Mouse (Mus musculus) layer of hippocampus, adult 9-11 months (tissue): ENCODE results near the gene Olfr319.
"Not testable (repeated sequence)": the region's sequence is repeated elsewhere in the genome, so short reads cannot be mapped to it uniquely, and the experiment has no call there.

Experiments used
- DNase-seq: peaks from one replicate; pipeline ENCODE4 v3.0.0; 2022

The Olfr319 gene

GRCm38 (mm10) chr11:58698862-58699261 is at the start of gene Olfr319:
Gene Olfr319 (plus strand): TSS chr11:58699162.
- no peak for DNase-seq

- DNase-seq, result no peak
Observed at GRCm38 (mm10) chr11:58655151-58655550, 43.8 kb upstream of the Olfr319 start.

- no peak for DNase-seq
Observed at GRCm38 (mm10) chr11:58658596-58658995, 40.4 kb upstream of the Olfr319 start, which contains the start of gene Olfr322. Gene Olfr322 (plus strand): TSS chr11:58658782.

- DNase-seq, result no peak
Observed at GRCm38 (mm10) chr11:58669252-58669651, 29.7 kb upstream of the Olfr319 start.

- no peak for DNase-seq
Observed at GRCm38 (mm10) chr11:58671825-58672224, 27.1 kb upstream of the Olfr319 start.

GRCm38 (mm10) chr11:58680799-58681198 is 18.2 kb upstream of the Olfr319 start, which contains the start of gene Olfr320:
Gene Olfr320 (plus strand): TSS chr11:58681099.
- no peak for DNase-seq

- DNase-seq, result no peak
Observed at GRCm38 (mm10) chr11:58709086-58709485, 10.1 kb downstream of the Olfr319 start.

GRCm38 (mm10) chr11:58717723-58718122 is 18.8 kb downstream of the Olfr319 start:
- not testable (repeated sequence) for DNase-seq

GRCm38 (mm10) chr11:58719701-58720100 is 20.7 kb downstream of the Olfr319 start:
- no peak for DNase-seq

- DNase-seq, result no peak
Observed at GRCm38 (mm10) chr11:58723914-58724313, 25.0 kb downstream of the Olfr319 start, which contains the start of gene Olfr318. Gene Olfr318 (minus strand): TSS chr11:58724014.

- DNase-seq, result not testable (repeated sequence)
Observed at GRCm38 (mm10) chr11:58727896-58728650, 29.1 kb downstream of the Olfr319 start.

GRCm38 (mm10) chr11:58733372-58733771 is 34.4 kb downstream of the Olfr319 start:
- DNase-seq, result peak; percentile 67

GRCm38 (mm10) chr11:58738792-58739262 is 39.9 kb downstream of the Olfr319 start, which contains the start of gene Olfr317:
Gene Olfr317 (minus strand): TSS chr11:58739212.
- DNase-seq, result no peak

GRCm38 (mm10) chr11:58751096-58751495 is 52.1 kb downstream of the Olfr319 start:
- DNase-seq, result peak; percentile 70

- DNase-seq, result no peak
Observed at GRCm38 (mm10) chr11:58752434-58752833, 53.5 kb downstream of the Olfr319 start, which contains the start of gene Olfr316. Gene Olfr316 (plus strand): TSS chr11:58752734.
